Mouse (Mus musculus) lung, adult 18-20 months (tissue): ENCODE results near the gene Cfl2.

ENCODE experiments used
- DNase-seq, 2 experiments: peaks; one replicate each; pipeline ENCODE4 v3.0.0; 2022; ENCODE audit warnings: mixed read lengths in 2 of 2

Cfl2 gene

DNA sequence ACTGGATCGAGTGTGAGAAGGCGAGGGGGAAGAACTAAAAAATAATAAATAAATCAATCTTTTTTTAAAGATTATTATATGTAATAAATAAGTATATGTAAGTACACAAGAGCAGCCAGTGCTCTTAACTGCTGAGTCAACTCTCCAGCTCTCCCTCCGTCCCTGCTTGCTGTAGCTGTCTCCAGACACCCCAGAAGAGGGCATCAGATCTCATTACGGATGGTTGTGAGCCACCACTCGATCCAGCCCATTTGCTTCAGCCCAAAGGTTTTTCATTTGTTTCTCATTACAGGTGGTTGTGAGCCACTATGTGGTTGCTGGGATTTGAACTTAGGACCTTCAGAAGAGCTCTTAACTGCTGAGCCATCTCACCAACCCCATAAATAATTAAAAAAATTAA lies 32.8 kb downstream of the Cfl2 start:
- no peak for DNase-seq

DNA sequence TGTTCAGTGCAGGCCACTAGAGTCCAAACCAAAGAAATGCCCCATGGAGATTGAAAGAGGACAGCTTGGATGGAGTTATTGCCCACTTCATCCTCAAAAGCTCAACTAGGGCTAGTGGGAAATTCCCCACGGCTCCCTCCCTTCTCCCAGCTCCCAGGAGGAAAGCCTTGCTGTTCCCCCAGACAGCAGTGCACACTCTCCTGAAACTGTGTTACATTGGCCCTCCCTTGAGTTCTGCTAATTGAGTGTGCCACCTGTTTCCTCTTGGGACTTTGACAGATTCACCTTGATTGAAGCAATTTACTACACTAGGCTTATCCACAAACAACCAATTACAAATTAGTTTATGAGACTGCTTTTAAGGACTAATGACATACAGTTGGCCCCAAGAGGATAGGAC lies 34.6 kb downstream of the Cfl2 start:
- DNase-seq, result no peak

DNA sequence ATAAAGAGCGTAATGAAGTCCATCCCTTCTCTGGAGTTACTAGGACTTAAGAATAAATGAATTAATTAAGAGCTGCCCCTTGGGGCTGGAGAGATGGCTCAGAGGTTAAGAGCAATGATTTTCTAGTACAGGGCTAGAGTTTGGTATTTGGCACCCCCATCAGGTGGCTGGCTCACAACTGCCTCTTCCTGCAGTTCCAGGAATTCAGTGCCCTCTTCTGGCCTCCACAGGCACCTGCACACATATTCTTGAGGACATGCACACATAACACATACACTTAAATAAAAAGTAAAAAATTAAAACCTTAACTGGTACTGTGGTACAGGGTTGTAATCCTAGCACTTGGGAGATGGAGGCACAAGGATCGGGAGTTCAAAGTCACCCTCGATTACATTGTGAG lies 37.5 kb downstream of the Cfl2 start:
- no peak for DNase-seq

DNA sequence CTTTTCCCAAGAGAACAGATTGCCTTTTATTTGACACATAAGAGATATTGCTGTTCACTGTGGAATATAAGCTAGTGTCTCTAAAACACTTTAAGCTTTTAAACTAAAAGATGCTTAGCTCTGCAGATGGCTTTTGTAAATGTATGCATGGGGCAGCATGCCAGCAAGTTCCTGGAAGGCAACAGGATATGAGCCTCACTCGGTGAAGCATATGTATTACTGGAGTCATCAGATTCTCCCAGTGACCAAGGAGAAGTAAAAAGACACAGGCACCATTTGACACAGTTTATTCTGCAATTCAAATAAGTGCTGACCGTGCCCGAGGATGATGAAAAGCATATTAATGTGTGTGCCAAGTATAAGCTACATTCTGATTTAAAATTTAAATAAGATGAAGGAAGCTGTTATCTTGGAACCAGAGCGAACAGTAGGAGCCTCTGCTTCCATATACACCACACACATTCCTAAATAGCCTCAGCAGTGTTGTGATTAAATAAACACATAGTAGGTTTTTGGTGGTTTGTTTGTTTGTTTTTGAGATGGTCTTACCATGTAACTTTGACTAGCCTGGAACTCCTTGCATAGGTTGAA lies 39.7 kb downstream of the Cfl2 start:
- peak in 1 of 2 experiments; percentile 15 for DNase-seq

DNA sequence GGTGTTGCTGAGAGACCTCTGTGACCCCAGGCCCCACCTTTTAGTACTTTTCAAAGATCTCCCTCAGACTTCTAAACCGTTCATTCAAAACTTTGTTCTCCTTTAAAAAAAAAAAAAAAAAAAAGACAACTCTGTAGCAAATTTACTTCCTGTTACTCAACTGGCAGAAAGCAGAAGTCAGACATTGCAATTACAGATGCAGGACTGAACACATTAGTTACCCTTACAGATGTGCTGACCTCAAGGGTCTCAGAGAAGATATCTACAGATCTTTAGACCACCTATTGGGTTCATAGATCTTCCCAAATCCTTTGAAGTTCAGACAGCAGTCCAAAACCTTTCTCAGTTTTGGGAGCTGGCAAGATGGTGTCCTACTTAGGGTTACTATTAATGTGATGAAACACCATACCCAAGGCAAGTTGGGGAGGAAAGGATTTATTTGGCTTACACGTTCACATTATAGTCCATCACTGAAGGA lies 42.0 kb downstream of the Cfl2 start:
- no peak for DNase-seq

DNA sequence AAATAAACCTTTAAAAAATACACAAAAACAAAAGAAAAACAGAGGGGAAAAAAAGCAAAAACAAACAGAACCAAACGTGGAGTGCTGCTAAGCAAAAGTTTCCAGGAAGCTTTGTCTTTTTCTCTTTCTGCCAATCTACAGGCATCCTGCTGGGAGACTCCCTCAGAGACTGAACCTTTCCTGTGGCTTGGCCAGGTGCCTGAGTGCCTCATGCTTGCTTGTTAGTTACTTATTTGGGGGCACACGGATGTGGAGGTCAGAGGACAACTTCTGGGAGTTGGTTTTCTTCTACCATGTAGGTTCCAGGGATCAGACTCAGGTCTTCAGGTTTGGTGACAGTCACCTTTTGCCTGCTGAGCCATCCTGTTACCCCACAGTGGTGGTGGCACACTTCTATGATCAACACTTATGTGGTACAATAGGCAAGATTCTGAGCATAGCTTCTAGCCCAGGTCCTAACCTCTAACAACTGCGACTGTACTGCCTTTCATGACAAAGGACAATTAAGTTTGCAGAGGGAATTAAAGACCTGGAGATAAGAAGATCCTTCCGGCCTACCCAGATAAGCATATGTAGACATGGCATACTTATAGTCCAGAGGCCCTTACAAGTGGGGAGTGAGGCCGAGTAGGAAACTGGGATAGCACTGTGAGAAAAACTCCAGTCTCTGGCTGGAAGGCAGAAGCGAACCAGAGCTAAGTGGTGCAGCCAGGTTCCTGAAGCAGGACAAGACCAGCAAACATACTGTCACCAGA lies 43.3 kb downstream of the Cfl2 start:
- peak in 1 of 2 experiments; percentile 14 for DNase-seq

DNA sequence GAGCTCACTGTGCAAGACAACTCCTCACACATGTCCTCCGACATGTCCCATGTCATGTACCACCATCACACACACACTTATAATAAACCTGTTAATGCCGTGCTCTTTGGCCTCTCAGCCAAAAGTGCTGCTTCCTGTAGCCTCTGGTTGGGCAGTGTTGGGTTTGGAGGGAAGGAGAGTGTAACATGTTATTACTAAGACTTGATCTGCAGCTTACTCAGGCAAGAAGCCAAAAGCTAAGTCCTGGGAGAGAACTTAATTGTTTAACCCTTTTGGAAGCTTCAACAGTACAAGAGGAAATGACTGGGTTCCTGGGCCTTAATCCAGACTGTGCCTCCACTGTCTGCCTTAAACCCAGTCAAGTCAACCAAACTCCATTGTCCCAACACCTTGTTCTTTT lies 52.5 kb downstream of the Cfl2 start:
- DNase-seq, result peak in 1 of 2 experiments; percentile 32
